Mouse (Mus musculus) adrenal gland, postnatal 4 days (tissue): ENCODE measurements around the gene Itprid1. TPM values are rescaled to one million over a fixed set of nuclear protein-coding genes. Genes with fewer than 3 reads are reported as not detected.

ENCODE experiments used
- DNase-seq, 2 experiments: peaks; one replicate each; pipeline ENCODE4 v3.0.0; 2021 to 2022; ENCODE audit warnings: low spot score in 2 of 2, mixed read lengths in 2 of 2
- total RNA-seq, 2 experiments: library from RNA; stranded (reverse); gene quantifications; 2 replicates each; pipeline ENCODE4 v1.2.3; 2021

The Itprid1 gene
- total RNA-seq, 2 experiments from 2014 or later = not detected

DNA sequence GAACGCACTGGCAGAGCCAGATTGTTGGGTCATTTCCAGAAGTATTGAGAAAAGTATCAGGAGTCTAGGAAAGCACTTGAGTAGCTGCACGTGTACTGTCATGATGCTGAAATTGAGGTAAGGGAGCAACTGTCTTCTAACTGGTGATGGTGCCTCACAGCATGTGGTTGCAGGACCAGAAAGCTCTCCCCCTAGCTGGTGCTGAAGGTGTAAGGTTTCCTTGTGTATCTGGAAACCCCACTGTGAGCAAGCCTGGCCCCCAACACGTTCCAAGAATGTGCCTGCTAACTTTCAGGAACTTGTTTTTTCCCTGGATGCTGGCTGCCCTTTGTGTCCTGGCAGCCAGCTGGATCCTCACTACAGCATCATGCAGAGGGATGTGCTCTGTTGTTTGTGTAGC lies 44.2 kb downstream of the Itprid1 start:
- no peak for DNase-seq

DNA sequence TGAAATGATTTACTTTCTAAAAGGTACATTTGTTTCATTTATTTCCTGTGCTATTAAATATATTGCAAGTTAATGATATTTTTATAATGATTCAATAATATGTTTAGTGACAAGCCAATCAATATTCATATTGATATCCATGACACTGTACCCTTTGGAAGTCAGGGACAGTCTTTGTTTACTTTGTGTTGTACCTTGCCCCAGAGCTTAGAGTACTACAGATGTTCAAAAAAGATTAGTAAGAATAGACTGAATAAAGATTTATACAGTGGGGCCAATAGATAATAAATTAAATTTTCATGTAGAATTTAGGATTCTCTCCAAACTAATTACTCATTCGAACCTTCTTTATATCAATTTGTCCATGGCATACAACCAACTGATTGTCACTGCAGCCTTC lies 50.9 kb downstream of the Itprid1 start:
- no peak for DNase-seq

DNA sequence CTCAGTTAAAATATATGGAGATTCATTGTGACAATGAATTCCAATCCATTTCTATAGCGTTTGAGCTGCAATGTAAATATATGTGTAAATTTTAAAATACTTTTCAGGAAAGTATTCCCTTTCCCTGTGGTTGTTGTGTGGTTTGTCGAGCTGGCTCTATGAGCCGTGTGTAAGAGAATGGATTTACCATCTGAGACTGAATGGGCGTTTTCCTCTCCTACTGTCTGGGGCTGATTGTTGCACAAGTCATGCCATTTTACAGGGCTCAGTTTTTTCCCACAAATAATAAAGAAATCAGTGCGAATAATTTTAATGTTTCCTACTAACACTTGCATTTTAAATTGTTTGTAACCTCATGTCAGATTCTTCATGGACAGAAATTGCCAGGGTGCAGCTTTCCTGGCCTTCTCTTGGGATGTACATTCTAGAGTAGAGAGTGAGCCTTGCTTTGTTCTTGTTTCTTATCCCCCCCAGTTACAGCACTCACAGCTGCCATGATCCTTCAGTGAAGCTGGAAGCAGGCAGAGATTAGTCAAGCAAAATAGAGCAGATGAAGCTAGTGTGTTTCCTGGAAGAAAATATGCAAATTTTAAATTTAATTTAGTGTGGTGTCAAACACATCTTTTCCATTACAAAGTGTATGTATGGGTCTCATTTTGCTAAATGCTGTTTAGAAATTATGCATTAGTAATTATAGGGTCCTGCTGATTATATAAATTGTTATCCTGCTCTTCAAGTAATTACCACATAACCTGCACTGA lies 65.1 kb downstream of the Itprid1 start:
- DNase-seq = no peak

DNA sequence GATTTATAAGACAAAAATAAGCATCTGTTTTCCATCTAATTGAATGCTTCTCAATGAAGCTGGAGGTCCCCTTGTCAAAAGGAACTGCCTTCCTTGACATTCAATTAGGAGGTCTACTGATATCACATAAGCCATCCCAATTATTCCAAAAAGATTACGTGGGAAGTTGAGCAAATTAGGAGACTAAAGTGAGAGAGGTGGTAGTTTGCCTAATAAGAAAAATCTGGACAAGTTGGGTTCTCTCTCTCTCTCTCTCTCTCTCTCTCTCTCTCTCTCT lies 65.6 kb downstream of the Itprid1 start:
- no peak for DNase-seq

DNA sequence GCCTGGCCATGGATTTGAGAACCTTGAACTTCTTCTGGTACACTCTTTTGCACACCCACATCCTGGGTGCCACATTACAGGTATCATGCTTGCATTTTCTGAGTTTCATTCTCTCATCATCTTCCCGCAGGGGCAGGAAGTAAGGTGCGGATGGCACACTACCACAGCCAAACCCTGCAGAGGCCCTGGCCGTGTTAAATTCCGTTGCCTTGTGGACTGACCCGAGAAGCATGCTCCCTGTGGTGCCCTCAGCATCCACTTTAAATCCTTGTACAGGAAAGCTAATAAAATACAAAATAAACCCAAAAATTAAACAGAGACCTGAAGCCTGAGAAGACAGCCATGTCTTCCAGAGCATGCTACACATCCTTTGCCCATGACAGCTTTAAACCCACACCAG lies 82.5 kb downstream of the Itprid1 start:
- no peak for DNase-seq

DNA sequence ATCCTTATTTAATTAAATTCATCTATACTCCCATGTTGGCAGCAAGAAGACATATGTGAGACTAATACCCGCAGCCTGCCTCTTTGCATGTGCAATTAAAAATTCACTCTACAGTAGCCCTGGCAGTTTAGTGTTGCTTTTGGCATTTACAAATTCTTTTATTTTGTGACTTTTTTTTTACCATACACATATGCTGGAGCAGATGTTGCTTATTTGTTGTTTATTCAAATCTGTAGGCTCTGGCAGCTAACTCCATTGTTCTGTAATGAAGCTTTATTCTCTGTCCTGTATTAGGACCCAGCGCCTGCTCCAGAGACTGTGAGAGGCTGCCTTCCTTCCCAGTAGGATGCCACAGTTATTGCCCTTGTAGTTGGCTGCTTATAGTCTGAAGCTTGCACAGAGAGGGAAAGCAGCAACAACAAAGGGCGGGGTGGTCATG lies 83.6 kb downstream of the Itprid1 start:
- DNase-seq = no peak

DNA sequence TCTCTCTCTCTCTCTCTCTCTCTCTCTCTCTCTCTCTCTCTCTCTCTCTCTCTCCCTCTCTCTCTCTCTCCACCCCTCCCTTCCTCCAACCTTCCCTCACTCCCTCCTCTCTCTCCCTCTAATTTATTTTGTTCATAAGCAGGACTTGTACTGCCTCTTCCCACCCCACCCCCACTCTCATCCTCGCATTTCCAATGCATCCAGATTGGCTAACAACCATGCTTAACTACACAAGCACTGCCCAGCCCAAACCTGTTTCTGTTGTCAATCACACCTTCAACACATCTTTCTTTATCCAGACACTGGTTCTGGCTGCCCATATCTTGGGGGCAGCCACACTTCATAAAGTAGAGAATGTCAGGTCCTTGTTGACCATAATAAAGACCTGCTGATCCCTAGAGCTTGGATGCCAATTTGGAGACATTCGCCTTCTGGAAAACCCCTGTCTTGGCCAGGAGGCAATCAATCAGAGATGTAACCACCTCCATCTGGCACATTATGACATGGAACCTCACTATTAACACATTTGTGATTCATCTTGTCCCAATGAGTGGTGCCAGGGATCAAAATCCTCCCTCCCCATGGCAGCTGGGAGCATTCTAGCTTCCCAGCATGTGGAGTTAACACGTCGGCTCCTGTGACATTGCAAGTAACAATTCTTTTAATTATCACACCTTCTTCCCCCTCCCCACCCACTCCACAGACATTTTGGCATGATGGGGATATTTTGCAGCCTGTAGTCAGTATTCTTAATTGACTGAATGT lies 84.4 kb downstream of the Itprid1 start:
- DNase-seq = no peak

DNA sequence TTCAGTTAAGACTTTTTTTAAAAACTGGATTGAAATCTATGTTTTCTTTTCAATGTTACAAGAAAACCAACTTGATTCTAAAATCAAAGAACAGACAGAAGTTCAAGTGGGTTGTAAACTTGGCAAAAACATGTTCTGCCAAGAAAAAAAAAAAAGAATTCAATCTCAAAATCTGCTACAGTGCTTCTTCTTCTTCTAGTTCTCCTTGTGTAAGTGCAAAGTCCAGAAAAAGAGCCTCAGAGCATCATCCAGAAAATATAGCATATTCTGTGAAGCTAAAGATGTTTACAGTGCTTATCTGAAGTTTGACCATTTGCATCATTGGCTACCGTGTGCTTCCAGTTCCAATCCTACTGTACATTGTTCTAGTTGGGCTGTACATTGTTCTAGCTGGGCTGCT lies 108.0 kb downstream of the Itprid1 start:
- DNase-seq = no peak

DNA sequence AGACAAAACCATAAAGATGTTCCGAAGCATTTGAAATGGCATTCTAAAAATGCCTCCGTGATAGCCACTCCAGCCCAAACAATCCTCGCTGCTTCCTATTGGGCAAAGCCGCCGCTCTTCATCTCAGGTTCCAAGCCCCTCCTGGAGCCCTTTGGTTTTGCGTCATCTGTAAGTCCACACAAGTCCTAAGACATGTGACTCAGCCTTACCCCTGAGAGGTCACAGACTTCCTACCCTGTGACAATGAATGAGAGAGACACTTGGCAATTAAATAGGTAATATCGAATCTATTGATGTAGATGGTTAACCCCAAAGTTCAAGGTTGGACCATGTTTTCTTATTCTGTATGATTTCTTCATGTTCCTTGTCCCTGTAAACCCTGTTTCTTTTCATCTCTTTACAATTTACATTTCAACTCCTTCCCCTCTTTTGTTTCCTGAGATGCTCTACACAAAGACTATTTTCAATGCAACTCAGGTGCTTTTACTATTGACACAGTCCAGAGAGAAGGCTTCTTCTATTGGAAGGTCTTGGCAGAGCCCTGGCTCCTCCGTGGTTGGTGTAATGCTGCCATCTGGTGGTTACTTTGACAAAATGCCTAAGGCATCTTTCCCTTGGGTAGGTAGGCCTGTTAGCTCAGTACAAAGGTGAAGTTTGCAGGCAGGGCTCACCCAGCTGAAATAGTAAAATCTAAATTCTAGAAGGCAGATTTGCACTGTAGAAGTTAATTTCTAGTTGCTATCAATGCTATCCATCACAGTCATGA lies 113.8 kb downstream of the Itprid1 start:
- DNase-seq = peak in 1 of 2 experiments; percentile 21

DNA sequence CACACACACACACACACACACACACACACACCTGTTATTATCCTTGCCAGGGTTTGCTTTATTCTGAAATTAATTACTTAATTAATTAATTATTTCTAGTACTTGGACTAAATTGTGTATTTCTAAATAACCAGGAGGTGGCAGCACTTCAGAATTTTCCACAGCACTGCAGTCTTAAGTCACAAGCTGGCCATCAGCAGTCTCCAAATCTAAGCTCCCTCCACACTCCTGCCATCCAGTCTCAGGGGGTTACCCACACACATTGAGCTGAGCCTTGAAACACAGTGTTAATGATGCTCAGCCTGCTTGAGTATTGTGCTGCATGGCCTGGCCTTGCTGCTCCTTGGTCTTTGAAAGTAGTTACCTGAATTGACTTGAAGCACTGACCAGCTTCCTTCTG lies 136.3 kb downstream of the Itprid1 start:
- DNase-seq = no peak

DNA sequence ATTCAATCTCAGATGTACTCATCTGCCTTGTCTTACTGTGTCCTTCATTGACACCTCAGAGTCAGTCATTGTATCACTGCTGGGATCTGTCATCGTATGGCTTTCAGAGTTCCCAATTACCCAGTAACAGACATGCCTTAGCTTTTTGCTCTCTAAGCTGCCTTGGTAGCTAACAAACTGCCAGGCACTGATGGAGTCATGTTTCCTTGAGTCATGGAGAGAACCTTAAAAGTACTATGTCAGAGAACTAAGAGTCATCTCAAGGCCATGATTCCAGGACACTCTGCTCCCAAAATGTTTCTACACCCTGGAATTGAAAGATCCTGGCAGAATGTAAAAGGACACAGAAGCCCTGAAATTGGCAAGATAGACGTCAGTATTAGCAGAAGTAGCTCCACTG lies 143.1 kb downstream of the Itprid1 start:
- DNase-seq = no peak

DNA sequence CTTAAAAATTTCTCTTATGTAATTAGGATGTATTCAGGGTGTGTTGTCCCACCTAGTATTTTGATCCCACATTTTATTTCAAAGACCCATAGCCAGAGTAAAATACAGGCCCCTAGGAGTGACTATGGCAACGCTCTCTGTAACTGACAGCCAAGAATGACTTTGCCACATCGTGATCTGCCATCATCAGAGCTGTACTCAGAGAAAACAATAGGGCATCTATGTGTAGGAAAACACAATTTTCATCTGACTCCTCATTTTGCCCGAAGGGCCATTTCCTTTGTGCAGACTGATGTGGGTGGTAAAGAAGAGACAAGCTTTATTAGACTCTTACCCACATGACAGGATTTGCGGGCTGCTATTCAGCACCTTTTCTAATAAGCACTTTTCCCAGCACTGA lies 172.0 kb downstream of the Itprid1 start:
- DNase-seq = no peak

DNA sequence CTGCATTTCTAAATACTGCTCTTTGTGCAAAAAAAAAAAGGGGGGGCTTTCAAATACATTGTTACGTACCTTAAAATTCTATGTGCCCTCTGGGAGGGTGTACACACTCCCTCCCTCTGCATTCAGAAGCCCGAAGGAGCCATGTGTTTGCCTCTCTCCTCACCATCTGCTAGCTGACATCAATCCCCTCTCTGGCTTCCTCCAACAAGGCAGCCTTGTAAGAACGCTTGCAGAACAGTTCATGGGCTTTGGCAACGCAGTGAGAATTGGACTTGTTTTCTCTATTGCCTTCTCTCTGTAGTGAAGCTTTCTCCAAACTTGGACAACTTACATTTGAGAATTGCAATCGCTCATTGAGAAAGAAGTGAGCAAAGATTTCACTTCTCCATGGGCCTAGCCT lies 175.7 kb downstream of the Itprid1 start:
- DNase-seq = no peak

DNA sequence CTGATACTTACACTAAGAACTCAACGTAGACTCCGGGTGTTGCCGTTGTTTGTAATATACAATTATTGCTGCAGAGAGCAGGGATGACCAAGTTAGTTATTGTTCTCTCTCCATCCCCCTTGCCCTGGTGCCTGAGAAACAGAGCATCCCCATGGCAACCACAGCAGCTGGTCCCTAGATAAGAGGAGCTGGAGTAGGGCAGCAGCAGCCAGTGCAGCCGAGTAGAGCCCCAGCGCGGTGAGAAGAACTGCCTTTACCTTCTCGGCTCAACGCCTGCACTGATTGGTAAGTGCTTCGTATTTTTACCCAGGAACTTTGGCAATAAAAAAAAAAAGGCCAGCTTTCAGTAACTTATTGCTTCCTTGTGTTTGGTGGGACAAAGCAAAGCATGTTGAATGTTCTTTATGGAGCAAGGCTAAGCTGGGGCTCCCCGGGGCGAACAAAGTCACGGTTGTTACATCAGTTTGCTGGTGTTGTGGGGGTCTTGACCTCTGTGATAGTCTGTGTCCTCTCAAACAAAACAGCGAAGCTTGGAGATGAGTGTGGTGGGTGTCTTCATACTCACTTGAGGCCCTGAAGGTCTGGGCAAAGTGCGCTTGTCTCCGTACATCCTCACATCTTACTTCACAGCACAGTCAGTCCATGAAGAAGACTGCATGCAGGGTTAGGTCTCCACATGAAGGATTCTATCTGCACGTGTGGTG lies 180.7 kb downstream of the Itprid1 start, which contains the start of gene Ppp1r17:
TSS of gene Ppp1r17 (plus strand) at position 207 of the 704 bp plus-strand sequence.
- DNase-seq = no peak

DNA sequence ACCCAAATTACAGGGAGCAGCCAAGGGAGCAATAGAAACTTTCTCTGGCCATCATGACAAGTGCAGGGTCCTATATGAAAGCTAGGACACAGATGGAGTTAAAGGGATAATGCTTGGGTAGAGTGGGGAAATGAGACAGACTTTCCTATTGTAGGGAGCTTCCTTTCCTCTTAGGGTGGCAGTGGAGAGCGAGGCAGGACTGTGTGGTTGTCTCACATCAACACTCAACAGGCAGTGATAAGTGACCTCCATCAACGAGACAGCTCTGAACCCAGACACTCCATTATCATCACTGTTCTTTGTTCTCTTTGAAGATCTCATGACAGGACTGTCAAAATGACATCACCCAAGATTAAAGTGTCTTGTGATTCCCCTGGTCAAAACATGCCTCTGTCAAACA lies 182.9 kb downstream of the Itprid1 start:
- no peak for DNase-seq

DNA sequence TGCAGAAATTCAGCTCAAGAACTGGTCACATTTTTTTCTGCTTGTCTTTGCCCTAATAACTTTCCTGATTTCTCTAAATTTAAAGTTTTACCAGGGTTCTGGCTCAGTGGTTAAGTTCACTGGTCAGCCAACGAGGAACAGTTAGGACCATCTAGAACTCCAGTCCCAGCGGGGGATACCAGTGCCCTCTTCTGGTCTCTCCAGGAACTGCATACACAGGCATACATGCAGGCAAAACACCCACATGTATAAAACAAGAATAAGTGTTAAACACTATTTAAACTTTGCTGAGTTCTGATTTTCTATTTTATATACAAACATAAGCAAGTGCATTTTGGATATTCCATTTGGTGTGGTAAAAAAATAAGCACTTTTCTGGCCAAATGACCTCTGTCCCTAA lies 188.8 kb downstream of the Itprid1 start:
- no peak for DNase-seq

DNA sequence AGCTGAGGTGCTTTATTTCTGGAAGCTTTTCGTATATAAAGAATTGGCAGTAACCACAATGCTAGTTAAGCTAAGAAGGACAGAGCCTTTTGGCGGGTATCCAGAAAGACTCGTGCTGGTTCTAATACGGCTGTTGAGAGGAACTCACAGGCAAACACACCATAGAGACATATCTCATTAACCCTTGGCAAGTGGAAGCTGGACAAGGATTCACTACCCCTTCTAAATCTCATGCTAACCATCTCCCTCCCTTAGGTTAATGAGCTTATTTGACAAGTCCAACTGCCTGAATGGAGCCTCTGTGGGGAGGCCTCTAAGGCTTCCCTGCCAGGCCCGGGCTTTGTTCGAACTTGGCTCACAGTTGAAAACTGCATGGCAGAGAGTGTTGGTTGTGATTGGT lies 190.6 kb downstream of the Itprid1 start:
- DNase-seq = no peak

DNA sequence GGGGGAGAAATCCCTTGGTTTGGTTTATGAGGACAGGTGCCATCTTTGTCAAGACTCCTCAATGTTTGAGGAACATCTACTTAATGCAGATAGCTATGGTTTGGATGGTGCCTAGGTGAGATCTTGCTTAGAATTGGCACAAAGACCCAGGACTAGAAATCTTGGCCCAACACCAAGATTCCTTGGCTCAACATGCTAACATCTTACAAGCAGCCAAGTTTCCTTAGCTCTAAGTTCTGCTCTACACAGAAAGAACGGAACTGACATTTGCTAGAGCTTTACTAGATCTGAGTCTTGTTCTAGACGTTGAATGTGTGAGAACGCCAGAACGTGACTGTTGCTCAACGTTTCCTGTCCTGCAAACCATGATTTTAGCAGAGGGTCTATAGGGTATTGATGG lies 191.3 kb downstream of the Itprid1 start:
- DNase-seq = no peak
